Mouse (Mus musculus) limb, embryonic 11.5 days (tissue): Measurements from ENCODE around the gene Tpm3. TPM values are rescaled to one million over a fixed set of nuclear protein-coding genes. Genes with fewer than 3 reads are reported as not detected.

Experiments used
- ATAC-seq: fragments of 200-750 bp; cut with Nextera tagmentation; 2 replicates; pipeline ENCODE4 v1.8.0; 2017; ENCODE audit warnings: low read depth; ENCODE audit not compliant: insufficient number of reproducible peaks, low FRiP score, low TSS enrichment
- DNase-seq: peaks from one replicate; pipeline ENCODE4 v3.0.0-alpha.2; 2015; ENCODE audit warnings: low spot score
- H3K27ac ChIP-seq: fragments of 300-500 bp; sonication (generic); replicated peaks from 2 replicates; pipeline ENCODE4 v1.5.1; 2014; ENCODE audit warnings: low read depth, mild to moderate bottlenecking, low read length
- H3K27me3 ChIP-seq: fragments of 300-500 bp; sonication (generic); 2 replicates; pipeline ENCODE4 v1.6.1; 2014; ENCODE audit warnings: mild to moderate bottlenecking, low read length, mixed read lengths; ENCODE audit not compliant: control insufficient read depth, insufficient read depth
- H3K36me3 ChIP-seq: fragments of 300-500 bp; sonication (generic); 2 replicates; pipeline ENCODE4 v1.6.1; 2014; ENCODE audit warnings: mild to moderate bottlenecking, low read length, moderate library complexity, mixed read lengths; ENCODE audit not compliant: control insufficient read depth, insufficient read depth
- H3K4me1 ChIP-seq: fragments of 300-500 bp; sonication (generic); 2 replicates; pipeline ENCODE4 v1.6.1; 2014; ENCODE audit warnings: low read length, mixed read lengths; ENCODE audit not compliant: control insufficient read depth, insufficient read depth
- H3K4me2 ChIP-seq: fragments of 300-500 bp; sonication (generic); 2 replicates; pipeline ENCODE4 v1.6.1; 2014; ENCODE audit warnings: low read depth, mild to moderate bottlenecking, moderate library complexity; ENCODE audit not compliant: severe bottlenecking
- H3K4me3 ChIP-seq: fragments of 300-500 bp; sonication (generic); 2 replicates; pipeline ENCODE4 v1.5.1; 2014; ENCODE audit warnings: low read depth, low read length
- H3K9ac ChIP-seq: fragments of 300-500 bp; sonication (generic); 2 replicates; pipeline ENCODE4 v1.6.1; 2014; ENCODE audit warnings: mild to moderate bottlenecking, low read length
- H3K9me3 ChIP-seq: fragments of 300-500 bp; sonication (generic); 2 replicates; pipeline ENCODE4 v1.6.1; 2016; ENCODE audit warnings: low read length; ENCODE audit not compliant: control insufficient read depth
- WGBS: fragments of 180-500 bp; shearing (Covaris S2); extraction: QIAGEN DNeasy Blood & Tissue Kit; methylation state at CpG from one replicate; pipeline ENCODE4 v1.1.7; 2014; 5-methylcytosine and 5-hydroxymethylcytosine counted together
- polyA plus RNA-seq: library from polyadenylated mRNA; unstranded; fragments of >200 nt; fragmentation: Nextera tagmentation; extraction: Ambion mirVana; gene quantifications from 2 replicates; pipeline ENCODE4 v1.2.1, GENCODE M21; 2014

Tpm3 gene
- 578 and 605 TPM in 2 replicates for polyA plus RNA-seq

DNA sequence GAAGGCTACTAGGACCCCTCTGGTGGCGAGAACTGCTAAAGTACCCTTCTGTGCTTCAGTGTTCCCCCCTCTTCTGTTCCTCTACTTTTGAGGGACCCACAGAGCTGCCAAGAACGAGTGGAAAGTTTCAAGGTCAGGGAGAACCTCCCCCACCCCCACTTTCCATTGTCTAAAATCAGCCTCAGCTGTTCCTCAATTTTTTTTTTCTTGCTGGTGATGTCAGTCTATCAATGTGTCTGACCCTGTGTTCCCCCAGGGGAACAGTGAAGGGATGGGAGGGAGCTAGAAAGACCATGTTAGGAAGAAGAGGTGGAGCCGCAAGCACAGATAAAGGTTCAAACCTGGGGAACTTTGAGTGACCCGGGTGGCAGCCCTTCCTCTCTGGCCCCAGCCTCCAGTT lies at the start of gene Tpm3:
Gene Tpm3 (plus strand): TSS at position 356 of the 400 bp plus-strand sequence.
- DNase-seq (no peak), ATAC-seq (no peak)
- Histone ChIP-seq H3K9ac (no peak within 1 kb of the TSS), H3K36me3 (no peaks in the 10 kb centered on the region), H3K27ac (no peak within 1 kb of the TSS), H3K9me3 (no peaks in the 10 kb centered on the region), H3K4me3 (no peak within 1 kb of the TSS), H3K4me1 (peaks cover 5% of the 10 kb centered on the region; the same call in 1 of the 2 replicates), H3K4me2 (no peak within 1 kb of the TSS), H3K27me3 (no peaks in the 10 kb centered on the region)
- WGBS, result 80% methylated on average over 4 of the region's 4 CpGs

DNA sequence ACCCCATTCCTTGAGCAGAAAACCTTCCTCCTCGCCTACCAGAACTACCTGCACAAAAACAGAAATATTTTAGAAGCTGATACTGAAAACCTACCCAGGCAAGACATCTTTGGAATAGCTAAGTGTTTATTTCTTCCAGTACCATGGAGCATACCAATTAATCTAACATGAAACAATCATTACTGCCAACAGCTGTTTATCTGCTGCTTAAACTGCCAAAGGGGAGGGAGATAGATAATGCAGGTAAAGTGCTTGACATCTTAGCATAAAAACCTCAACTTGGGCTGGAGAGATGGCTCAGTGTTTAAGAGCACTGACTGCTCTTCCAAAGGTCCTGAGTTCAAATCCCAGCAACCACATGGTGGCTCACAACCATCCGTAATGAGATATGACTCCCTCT lies 37.8 kb upstream of the Tpm3 start:
- Histone ChIP-seq H3K27me3 (no peaks in the 10 kb centered on the region), H3K4me1 (no peaks in the 10 kb centered on the region), H3K4me2 (no peak overlapping the region), H3K9me3 (no peaks in the 10 kb centered on the region), H3K36me3 (peaks cover 18% of the 10 kb centered on the region), H3K9ac (no peak overlapping the region), H3K27ac (no peak overlapping the region), H3K4me3 (no peak overlapping the region)
- WGBS, result 90% methylated on average over 2 of the region's 2 CpGs
- ATAC-seq (no peak), DNase-seq (no peak)

GRCm38 (mm10) chr3:90036263-90036662 lies 36.2 kb upstream of the Tpm3 start:
- ATAC-seq (no peak), DNase-seq (no peak)
- H3K4me2 ChIP-seq, result no peak overlapping the region
- no peak overlapping the region for H3K27ac ChIP-seq
- no peak overlapping the region for H3K4me3 ChIP-seq
- 95% methylated on average over 1 of the region's 1 CpGs for WGBS
- H3K9ac ChIP-seq, result no peak overlapping the region
- no peaks in the 10 kb centered on the region for H3K9me3 ChIP-seq
- H3K36me3 ChIP-seq, result peaks cover 17% of the 10 kb centered on the region
- H3K27me3 ChIP-seq, result no peaks in the 10 kb centered on the region
- no peaks in the 10 kb centered on the region for H3K4me1 ChIP-seq

DNA sequence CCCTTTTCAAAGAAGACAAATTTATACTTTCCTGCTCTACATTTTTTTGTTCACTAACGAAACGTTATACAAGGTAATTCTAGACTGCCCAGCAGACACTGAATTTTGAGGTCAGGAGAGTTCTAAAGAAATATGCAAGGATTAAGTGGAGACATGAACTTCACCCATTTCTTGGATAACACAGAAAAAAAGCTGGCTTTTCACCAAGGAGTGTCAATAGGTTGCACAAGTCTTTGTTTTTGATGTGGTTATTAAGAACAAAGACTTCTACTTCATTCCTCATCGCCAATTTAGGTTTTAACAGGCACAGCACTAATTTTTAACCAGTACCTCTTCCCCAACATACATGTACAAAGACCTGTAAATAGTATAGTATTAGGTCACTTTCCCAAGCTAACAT lies 22.8 kb upstream of the Tpm3 start:
- Histone ChIP-seq H3K9me3 (no peaks in the 10 kb centered on the region), H3K4me3 (no peak overlapping the region), H3K27me3 (no peaks in the 10 kb centered on the region), H3K4me2 (no peak overlapping the region), H3K4me1 (0 out of 2 replicates have a peak, but pooled peaks cover 5% of the 10 kb centered on the region), H3K36me3 (peaks cover 2% of the 10 kb centered on the region; the same call in 1 of the 2 replicates), H3K27ac (no peak overlapping the region), H3K9ac (no peak overlapping the region)
- DNase-seq (no peak), ATAC-seq (no peak)
- 79% methylated on average over 3 of the region's 3 CpGs for WGBS

DNA sequence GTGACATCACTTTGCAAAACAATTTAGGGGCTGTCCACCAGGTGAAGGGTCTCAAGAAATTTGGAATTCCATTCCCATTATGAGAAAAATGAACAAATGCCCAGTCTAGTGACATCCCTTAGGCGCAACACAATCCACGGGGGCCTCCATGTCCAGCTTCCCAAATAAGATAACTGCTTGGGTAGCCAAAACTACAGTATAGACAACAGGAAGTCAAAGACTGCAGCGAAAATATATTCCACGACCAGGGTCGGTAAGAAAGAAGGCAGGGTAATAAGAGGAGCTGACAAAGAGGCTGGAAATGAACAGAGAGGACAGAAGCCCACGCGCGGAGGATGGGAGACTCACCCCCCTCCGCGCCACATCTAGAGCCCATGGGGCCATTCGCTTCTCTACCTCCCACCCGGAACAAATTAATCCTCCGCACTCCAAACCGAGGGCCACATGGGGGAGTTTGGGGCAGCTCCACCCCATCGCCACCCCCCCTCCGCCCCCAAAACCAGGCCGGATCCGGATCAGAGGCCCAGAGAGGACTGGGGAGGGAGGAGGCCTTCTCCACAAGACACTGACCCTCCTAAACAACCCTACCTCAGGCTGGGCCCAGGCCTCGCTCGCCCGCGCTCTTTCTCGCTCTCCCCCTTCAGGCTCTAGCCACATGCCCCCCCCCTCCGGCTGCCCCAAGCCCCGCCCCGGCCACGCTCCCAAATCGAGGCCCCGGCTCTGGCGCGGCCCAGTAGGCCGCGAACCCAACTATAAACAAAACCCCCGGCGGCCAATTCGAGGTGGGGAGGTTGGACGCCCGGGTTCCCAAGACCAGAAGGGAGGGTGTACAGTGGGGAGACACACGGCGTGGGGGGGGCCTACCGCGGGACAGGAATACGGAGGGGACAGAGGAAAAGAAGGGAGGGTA lies 20.8 kb upstream of the Tpm3 start, which contains the start of gene 4933434E20Rik:
Gene 4933434E20Rik (plus strand): TSS at position 196 of the 910 bp plus-strand sequence.
- H3K36me3 ChIP-seq, result peaks cover 3% of the 10 kb centered on the region; the same call in 1 of the 2 replicates
- WGBS, result under 1% methylated on average over 39 of the region's 43 CpGs
- 0 out of 2 replicates have a peak, but pooled peaks cover 5% of the 10 kb centered on the region for H3K4me1 ChIP-seq
- H3K27ac ChIP-seq, result peak within 1 kb of the TSS; percentile 88
- peak within 1 kb of the TSS; percentile 61 for H3K4me3 ChIP-seq
- H3K27me3 ChIP-seq, result no peaks in the 10 kb centered on the region
- DNase-seq (peak; percentile 74), ATAC-seq (peak; percentile 78)
- peak within 1 kb of the TSS; percentile 83 for H3K9ac ChIP-seq
- no peaks in the 10 kb centered on the region for H3K9me3 ChIP-seq
- H3K4me2 ChIP-seq, result peak within 1 kb of the TSS; percentile 54

- Histone ChIP-seq H3K9ac (peak within 1 kb of the TSS; percentile 83), H3K27ac (peak within 1 kb of the TSS; percentile 88), H3K27me3 (no peaks in the 10 kb centered on the region), H3K4me2 (peak within 1 kb of the TSS; percentile 54), H3K36me3 (peaks cover 8% of the 10 kb centered on the region; the same call in 1 of the 2 replicates), H3K9me3 (no peaks in the 10 kb centered on the region), H3K4me3 (peak within 1 kb of the TSS; percentile 61), H3K4me1 (0 out of 2 replicates have a peak, but pooled peaks cover 5% of the 10 kb centered on the region)
- DNase-seq (peak; percentile 98), ATAC-seq (peak; percentile 94)
- under 1% methylated on average over 81 of the region's 81 CpGs for WGBS
Observed at GRCm38 (mm10) chr3:90052351-90053241, 19.9 kb upstream of the Tpm3 start, which contains the start of gene Ubap2l. Gene Ubap2l, minus strand, starts transcription at chr3:90052628.

GRCm38 (mm10) chr3:90061549-90061948 lies 10.9 kb upstream of the Tpm3 start:
- DNase-seq, result no peak
- Histone ChIP-seq H3K27me3 (no peaks in the 10 kb centered on the region), H3K27ac (no peak overlapping the region), H3K4me2 (no peak overlapping the region), H3K36me3 (peaks cover 18% of the 10 kb centered on the region; the same call in 1 of the 2 replicates), H3K9me3 (no peaks in the 10 kb centered on the region), H3K9ac (no peak overlapping the region), H3K4me3 (no peak overlapping the region), H3K4me1 (no peaks in the 10 kb centered on the region)
- 94% methylated on average over 6 of the region's 6 CpGs for WGBS
- no peak for ATAC-seq

DNA sequence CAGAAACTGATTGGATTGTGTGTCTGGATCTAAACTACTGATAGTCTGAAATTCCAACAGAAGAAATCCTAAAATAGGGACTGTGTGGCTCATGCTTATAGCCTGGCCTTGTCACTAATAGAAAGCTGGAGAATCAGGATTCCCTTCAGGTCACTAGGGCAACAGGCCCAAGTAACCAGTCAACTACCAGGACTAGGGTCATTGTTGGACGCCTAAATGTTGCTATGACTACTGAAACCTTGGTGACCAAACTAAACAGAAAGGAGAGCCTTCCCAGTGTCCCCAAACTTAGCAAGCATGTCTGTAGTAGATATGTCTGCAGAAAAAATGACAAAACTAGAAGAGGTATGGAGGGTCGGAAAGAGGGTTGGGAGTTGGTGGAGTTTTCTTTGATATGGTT lies 9.9 kb upstream of the Tpm3 start:
- Histone ChIP-seq H3K4me3 (no peak overlapping the region), H3K9me3 (no peaks in the 10 kb centered on the region), H3K4me2 (no peak overlapping the region), H3K36me3 (peaks cover 11% of the 10 kb centered on the region; the same call in 1 of the 2 replicates), H3K27ac (no peak overlapping the region), H3K27me3 (no peaks in the 10 kb centered on the region), H3K9ac (no peak overlapping the region), H3K4me1 (no peaks in the 10 kb centered on the region)
- ATAC-seq, result no peak
- WGBS, result 75% methylated on average over 2 of the region's 2 CpGs
- no peak for DNase-seq
